Mouse (Mus musculus) cerebellum, adult 2 months (tissue): ENCODE results near the gene Runx2.

Source experiments
- CTCF ChIP-seq: fragments of 200-500 bp; IDR thresholded peaks from 2 replicates; pipeline ENCODE4 v1.5.1; 2011; ENCODE audit warnings: low read depth, mild to moderate bottlenecking, control low read depth, low read length, moderate library complexity, borderline replicate concordance; ENCODE audit not compliant: insufficient read depth
- POLR2A ChIP-seq: fragments of 200-500 bp; IDR thresholded peaks from 2 replicates; pipeline ENCODE4 v1.6.1; 2011; ENCODE audit warnings: low read length, control low read depth, borderline replicate concordance; ENCODE audit not compliant: insufficient read depth

DNA sequence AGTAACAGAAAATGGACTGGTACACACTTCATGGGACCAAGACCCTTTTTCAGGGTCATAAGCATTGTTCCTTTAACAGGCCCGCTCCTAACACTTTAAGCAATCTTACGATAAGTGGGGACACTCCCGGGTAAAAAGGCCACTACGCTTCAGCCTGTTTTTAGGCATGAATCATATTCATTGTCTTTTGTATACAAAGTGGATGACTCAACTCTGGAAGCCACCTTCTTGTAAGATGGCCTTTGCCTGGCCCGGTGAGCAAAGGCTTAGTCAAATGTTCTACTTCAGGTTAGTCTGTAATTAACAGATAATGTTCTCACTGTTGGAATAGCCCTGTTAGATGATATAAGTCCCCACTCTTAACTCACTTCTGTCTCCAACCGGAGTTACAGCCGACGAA is 338.7 kb downstream of the Runx2 start:
- no peak for TF ChIP-seq CTCF
- no peak for TF ChIP-seq POLR2A
